Mouse (Mus musculus) hindbrain, embryonic 10.5 days (tissue): ENCODE results near the gene Skp1a. TPM values are rescaled to one million over a fixed set of nuclear protein-coding genes. Genes with fewer than 3 reads are reported as not detected.

ENCODE experiments used
- DNase-seq: peaks from one replicate; pipeline ENCODE4 v3.0.0-alpha.2; 2017; ENCODE audit warnings: low spot score
- H3K27ac ChIP-seq: fragments of 300-500 bp; sonication (generic); 2 replicates; pipeline ENCODE4 v1.5.1; 2016; ENCODE audit warnings: mild to moderate bottlenecking, moderate library complexity
- H3K27me3 ChIP-seq: fragments of 300-500 bp; sonication (generic); 2 replicates; pipeline ENCODE4 v1.6.1; 2016; ENCODE audit warnings: mild to moderate bottlenecking; ENCODE audit not compliant: poor library complexity, insufficient read depth, severe bottlenecking
- H3K36me3 ChIP-seq: fragments of 300-500 bp; sonication (generic); 2 replicates; pipeline ENCODE4 v1.6.1; 2016; ENCODE audit warnings: mild to moderate bottlenecking, moderate library complexity
- H3K4me1 ChIP-seq: fragments of 300-500 bp; sonication (generic); replicated peaks from 2 replicates; pipeline ENCODE4 v1.6.1; 2016; ENCODE audit warnings: mild to moderate bottlenecking
- H3K4me3 ChIP-seq: fragments of 300-500 bp; sonication (generic); 2 replicates; pipeline ENCODE4 v1.5.1; 2016; ENCODE audit warnings: mild to moderate bottlenecking, moderate library complexity
- H3K9me3 ChIP-seq: fragments of 300-500 bp; sonication (generic); 2 replicates; pipeline ENCODE4 v1.6.1; 2016; ENCODE audit warnings: mild to moderate bottlenecking, moderate library complexity
- WGBS: fragments of 180-500 bp; shearing (Covaris S2); methylation state at CpG from one replicate; pipeline ENCODE4 v1.1.7; 2016; 5-methylcytosine and 5-hydroxymethylcytosine counted together
- polyA plus RNA-seq: library from polyadenylated mRNA; unstranded; fragments of >200 nt; fragmentation: Nextera tagmentation; extraction: Ambion mirVana; gene quantifications from 2 replicates; pipeline ENCODE4 v1.2.1, GENCODE M21; 2016

Gene Skp1a
- polyA plus RNA-seq, 1 experiment from 2014 or later: 976 TPM

DNA sequence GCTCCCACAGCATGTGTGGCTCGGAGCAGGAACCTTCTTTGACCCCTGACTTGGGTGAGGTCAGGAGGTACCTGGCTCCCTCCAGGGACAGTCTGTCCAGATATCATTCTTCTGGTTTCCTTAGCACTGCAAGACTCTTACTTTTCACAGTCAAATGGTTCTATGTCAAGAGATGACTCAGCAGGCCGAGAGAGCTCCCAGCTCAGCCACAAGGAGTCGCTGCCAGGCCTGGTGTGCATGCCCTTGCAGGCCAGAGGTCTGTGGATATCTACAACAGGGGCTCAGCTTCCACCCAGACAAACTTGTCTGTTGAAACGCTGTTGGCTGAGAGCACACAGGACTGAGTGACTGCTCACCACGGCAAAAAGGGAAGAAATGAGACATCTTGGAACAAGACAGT lies 30.1 kb downstream of the Skp1a start:
- peaks cover 25% of the 10 kb centered on the region for H3K4me1 ChIP-seq
- 57% methylated on average over 5 of the region's 5 CpGs for WGBS
- H3K4me3 ChIP-seq: no peak overlapping the region
- DNase-seq: peak; percentile 48
- no peaks in the 10 kb centered on the region for H3K27me3 ChIP-seq
- H3K9me3 ChIP-seq: no peaks in the 10 kb centered on the region
- H3K27ac ChIP-seq: no peak overlapping the region
- H3K36me3 ChIP-seq: peaks cover 29% of the 10 kb centered on the region

DNA sequence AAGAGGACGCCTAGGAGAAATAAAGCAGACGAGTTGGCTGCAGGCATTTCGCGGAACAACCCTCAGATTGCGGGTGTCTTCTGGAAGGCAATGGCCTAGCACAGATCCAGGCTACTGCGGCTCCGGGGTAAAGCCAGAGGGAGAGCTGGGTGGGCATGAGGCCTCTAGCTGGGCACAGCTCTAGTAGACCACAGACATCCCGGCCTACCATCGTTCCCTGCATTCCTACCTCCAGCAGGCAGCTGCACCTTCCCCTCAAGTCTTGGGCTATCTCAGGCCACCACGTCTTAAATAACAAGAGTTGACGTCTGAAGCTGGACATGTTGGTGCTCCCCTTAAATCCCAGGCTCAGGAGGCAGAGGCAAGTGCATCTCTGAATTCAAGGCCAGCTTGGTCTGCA lies 30.5 kb downstream of the Skp1a start:
- peaks cover 25% of the 10 kb centered on the region for H3K36me3 ChIP-seq
- WGBS: 91% methylated on average over 11 of the region's 11 CpGs
- H3K9me3 ChIP-seq: no peaks in the 10 kb centered on the region
- H3K27ac ChIP-seq: no peak overlapping the region
- H3K4me3 ChIP-seq: no peak overlapping the region
- H3K4me1 ChIP-seq: peaks cover 25% of the 10 kb centered on the region
- H3K27me3 ChIP-seq: no peaks in the 10 kb centered on the region
- DNase-seq: no peak

DNA sequence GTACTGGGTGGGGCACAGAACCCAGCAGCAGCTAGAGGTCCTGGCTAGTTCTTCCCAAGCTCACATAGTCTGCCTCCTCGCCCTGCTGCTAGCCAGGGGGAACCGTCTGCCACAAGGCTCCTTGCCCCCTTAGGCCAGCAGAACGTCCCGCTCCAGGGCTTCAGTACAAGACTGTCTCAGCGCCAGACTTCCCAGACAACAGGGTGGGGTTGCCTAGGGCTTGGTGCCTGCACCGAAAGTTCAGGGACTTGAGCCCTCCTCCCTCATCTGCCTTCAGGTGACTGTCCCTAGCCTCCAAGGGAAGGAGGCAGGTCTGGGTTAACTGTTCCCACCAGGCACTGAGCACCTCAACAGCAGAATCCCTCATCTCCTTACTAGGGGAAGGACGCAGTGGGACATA lies 33.1 kb downstream of the Skp1a start:
- Histone ChIP-seq H3K27me3 (no peaks in the 10 kb centered on the region), H3K36me3 (peaks cover 7% of the 10 kb centered on the region; the same call in 1 of the 2 replicates), H3K4me1 (peaks cover 36% of the 10 kb centered on the region), H3K9me3 (no peaks in the 10 kb centered on the region), H3K27ac (no peak overlapping the region), H3K4me3 (no peak overlapping the region)
- DNase-seq: no peak
- 86% methylated on average over 7 of the region's 7 CpGs for WGBS

DNA sequence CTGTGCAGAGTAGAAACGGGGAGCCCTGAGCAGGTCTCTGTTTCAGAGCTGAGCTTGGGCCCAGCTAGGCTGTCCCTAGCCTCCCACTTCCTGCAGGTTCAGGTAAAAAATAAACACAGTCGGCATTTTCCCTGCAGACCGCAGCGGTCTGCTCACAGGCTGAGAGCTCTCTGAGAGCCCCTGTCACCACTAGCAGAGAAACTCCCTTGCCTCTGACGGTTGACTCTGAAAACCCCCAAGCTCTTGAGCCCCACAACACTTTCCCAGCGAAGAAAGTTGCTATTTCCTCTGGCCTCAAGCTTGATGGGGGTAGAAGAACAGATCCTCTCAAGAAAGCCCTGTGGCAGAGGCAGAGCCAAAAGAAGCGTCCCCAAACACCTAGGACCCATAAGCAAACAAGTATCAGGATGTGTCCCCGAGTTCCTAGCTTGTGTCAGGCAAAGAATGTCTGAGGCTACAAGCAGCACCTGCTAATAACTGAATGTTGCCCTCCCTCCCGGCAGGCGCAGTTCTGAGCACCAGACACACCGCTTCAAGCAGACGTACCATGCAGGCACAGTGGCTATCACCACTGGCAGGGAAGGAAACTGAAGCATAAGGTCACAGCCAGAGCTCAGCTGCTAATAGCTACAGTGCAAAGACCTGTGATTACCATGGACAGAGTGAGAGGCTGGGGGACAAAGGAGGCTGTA lies 34.0 kb downstream of the Skp1a start:
- WGBS: 77% methylated on average over 12 of the region's 12 CpGs
- H3K9me3 ChIP-seq: no peaks in the 10 kb centered on the region
- H3K27ac ChIP-seq: no peak overlapping the region
- H3K36me3 ChIP-seq: no peaks in the 10 kb centered on the region
- peaks cover 30% of the 10 kb centered on the region for H3K4me1 ChIP-seq
- H3K27me3 ChIP-seq: no peaks in the 10 kb centered on the region
- no peak overlapping the region for H3K4me3 ChIP-seq
- DNase-seq: no peak

DNA sequence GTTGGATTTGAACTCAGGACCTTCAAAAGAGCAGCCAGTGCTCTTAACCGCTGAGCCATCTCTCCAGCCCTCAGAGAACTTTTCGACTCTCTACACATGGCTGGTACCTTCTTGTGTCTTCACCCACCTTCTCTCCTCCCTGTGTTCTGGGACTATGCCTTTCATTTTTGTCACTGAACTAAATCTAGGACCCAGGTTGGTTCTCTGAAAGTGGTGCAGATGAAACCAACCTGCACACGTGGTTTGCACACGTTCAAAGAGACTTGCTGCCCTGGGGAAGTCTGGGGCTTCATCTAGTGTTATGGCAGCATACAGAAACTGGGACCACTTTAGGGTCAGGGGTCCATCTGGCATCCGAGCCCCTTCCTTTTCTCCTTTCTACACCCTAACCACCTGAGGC lies 35.5 kb downstream of the Skp1a start:
- WGBS: 86% methylated on average over 5 of the region's 5 CpGs
- Histone ChIP-seq H3K4me3 (no peak overlapping the region), H3K36me3 (no peaks in the 10 kb centered on the region), H3K27ac (no peak overlapping the region), H3K9me3 (no peaks in the 10 kb centered on the region), H3K27me3 (no peaks in the 10 kb centered on the region), H3K4me1 (peaks cover 28% of the 10 kb centered on the region)
- DNase-seq: no peak

DNA sequence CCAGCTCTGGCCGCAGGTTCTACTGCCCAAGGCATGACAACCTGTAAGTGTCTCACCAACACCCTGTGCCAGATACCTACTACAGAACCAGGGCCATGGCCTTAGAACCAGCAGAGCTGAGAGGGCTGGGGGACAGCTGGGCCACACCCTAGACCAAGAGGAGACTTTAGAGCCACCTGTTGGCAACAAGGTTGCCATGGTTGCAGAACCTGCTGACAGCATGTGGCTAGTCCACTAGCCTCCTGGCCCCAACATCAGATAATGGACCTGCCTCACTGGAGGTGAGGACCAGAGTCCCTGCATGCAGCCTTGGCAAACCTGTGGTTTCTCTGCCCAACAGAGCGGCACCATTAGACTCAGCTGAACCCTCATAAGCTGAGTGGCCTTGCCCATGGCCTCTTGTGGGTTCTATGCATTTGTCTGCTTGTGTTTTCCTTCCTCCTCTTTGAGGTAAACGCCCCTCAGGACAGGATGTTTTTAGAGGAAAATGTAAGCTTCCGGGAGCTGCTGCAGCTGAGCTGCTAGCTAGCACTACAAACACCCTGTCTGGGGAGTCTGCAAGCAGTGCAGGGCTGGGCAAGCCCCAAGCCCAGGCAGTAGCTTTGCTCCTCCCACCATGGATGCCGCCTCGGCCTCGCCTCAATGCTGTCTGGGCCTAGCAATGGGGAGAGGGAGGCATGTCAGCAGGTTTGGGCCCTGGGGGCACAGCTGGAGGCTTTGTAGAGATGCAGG lies 36.5 kb downstream of the Skp1a start:
- Histone ChIP-seq H3K27me3 (no peaks in the 10 kb centered on the region), H3K4me1 (peaks cover 38% of the 10 kb centered on the region), H3K36me3 (no peaks in the 10 kb centered on the region), H3K9me3 (no peaks in the 10 kb centered on the region), H3K27ac (peak overlapping the region; percentile 59), H3K4me3 (no peak overlapping the region)
- DNase-seq: no peak
- 61% methylated on average over 7 of the region's 7 CpGs for WGBS

DNA sequence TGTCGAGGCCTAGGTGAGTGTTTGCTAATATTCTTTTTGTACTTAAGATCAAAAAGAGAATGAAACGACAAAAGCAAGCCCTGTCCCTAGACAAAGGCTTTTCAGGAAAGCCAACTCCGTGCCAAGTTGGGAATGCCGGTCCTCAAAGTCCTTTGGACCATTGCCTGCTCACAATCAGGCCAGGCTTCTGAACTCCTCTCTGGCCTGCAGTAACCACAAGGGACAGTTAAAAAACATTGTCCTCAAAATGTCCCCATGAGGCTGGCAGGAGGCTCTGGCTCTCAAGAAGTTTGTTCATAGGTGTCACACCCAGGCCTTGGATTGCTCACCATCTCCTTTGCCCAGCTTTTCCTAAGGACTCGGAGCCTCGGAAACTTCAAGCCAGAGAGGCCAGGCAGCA lies 38.0 kb downstream of the Skp1a start:
- Histone ChIP-seq H3K36me3 (no peaks in the 10 kb centered on the region), H3K4me3 (no peak overlapping the region), H3K4me1 (peaks cover 41% of the 10 kb centered on the region), H3K9me3 (no peaks in the 10 kb centered on the region), H3K27me3 (no peaks in the 10 kb centered on the region), H3K27ac (no peak overlapping the region)
- DNase-seq: no peak
- 92% methylated on average over 6 of the region's 6 CpGs for WGBS

DNA sequence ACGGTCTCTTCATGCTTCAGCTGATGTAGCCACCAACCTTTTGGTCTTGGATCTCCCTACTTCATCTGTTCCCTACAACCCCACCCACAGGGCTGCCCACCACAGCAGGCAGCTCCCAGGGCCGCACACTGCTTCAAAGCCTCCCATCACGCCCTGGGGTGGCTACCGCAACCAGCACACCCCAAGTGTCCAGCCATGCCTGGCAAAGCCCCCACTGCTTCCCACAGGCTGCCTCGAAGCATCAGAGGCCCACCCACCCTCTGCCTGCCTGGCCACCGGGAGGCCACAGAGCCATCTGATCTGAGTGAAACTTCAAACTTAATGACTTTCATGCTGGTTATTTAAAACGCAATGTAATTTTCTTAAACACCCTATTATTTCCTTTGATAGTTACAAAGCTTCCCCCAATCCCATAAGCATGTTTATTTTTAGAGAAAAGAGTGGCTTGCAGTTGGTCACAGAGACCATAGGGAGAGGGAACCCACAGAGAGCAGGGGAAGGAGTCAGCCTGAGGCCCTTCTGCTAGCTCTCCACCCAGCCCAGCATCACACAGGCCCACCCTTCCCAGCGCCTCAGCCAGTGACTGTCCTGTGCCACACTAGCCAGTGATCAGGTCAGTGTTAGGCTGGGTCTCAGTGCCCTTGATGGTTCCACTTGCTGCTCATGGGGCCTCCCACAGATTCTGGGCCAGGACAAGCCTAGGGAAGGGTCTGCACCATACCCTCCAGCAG lies 40.1 kb downstream of the Skp1a start:
- DNase-seq: no peak
- Histone ChIP-seq H3K4me3 (no peak overlapping the region), H3K9me3 (no peaks in the 10 kb centered on the region), H3K27ac (peak overlapping the region; percentile 23; the same call in 1 of the 2 replicates), H3K4me1 (peaks cover 32% of the 10 kb centered on the region), H3K27me3 (no peaks in the 10 kb centered on the region), H3K36me3 (0 out of 2 replicates have a peak, but pooled peaks cover 4% of the 10 kb centered on the region)
- WGBS: 78% methylated on average over 8 of the region's 8 CpGs

DNA sequence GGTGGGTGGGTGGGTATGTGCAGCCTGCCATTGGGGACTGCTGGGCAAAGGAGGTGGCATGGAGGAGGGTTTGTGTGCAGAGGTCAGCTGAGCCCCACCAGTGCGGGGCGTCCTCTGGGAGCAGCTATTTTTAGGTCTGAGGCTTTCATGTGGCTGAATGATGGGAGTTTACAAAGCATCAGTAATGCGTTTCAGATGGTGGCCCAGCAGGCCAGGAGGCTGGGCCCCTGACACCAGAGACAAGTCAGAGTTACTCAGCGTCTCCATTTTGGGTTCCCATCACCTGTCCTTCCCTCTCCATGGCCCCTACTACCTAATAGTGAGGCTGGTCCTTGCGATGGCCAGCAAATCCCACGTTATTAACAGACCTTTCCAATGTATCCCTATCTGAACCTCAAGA lies 40.8 kb downstream of the Skp1a start:
- Histone ChIP-seq H3K27ac (peak overlapping the region; percentile 23), H3K27me3 (no peaks in the 10 kb centered on the region), H3K36me3 (peaks cover 10% of the 10 kb centered on the region; the same call in 1 of the 2 replicates), H3K4me3 (no peak overlapping the region), H3K9me3 (no peaks in the 10 kb centered on the region), H3K4me1 (peaks cover 32% of the 10 kb centered on the region)
- 67% methylated on average over 6 of the region's 6 CpGs for WGBS
- DNase-seq: no peak

DNA sequence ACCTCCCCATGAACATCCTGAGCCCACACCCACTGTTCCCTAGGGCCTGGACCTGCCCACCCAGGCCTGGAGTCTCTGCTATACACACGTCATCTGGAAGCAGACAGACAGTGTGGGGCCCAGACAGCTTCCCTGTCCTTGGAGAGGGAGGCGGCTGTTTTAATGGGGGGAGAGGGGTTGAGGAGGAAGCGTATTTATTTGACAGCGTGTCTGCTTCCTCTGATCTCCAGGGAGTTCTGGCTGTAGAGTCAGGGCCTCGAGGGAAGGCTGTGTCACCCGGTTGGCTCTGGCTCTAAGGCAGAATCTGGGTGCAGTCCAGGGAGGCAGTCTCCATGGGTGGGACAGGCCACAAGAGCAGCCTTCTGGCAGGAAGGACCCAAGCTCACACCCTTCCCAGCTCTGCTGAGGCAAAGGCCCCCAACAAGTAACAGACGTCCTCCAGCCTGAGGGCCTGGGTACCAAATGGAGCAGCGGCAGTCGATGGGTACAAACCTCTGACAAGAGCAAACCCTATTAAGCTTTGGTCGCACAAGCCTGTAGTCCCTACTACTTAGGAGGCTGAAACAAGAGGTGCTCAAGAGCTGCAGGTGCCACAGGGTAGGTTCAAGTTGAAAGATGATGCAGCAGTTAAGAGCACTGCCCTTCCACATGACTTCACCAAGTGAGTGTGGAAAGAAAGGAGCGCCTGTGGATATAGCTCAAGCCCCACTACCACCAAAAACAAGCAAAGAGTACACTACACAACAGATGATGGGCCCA lies 41.6 kb downstream of the Skp1a start:
- 78% methylated on average over 11 of the region's 11 CpGs for WGBS
- H3K4me3 ChIP-seq: no peak overlapping the region
- peak overlapping the region; percentile 23; the same call in 1 of the 2 replicates for H3K27ac ChIP-seq
- peaks cover 16% of the 10 kb centered on the region; the same call in 1 of the 2 replicates for H3K36me3 ChIP-seq
- H3K9me3 ChIP-seq: no peaks in the 10 kb centered on the region
- DNase-seq: no peak
- no peaks in the 10 kb centered on the region for H3K27me3 ChIP-seq
- peaks cover 25% of the 10 kb centered on the region for H3K4me1 ChIP-seq

DNA sequence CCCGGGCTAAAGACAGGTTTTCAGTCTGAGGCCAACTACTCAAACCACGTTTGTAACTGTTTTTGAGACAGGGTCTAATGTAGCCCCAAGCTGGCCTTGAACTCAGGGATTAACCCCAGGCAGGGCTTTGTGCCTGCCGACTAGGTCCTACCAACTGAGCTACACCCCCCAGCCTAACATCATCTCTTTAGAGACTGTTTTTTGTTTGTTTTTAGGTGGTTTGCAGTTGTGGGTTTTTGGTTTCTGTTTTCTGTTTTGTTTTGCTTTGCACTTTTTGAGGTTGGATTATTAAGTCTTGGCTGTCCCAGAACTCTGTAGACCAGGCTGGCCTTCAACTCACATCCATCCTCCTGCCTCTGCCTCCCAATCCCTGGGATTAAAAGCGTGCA lies 42.1 kb downstream of the Skp1a start:
- WGBS: 82% methylated on average over 4 of the region's 4 CpGs
- Histone ChIP-seq H3K27ac (peak overlapping the region; percentile 23; the same call in 1 of the 2 replicates), H3K4me1 (peaks cover 21% of the 10 kb centered on the region), H3K36me3 (peaks cover 19% of the 10 kb centered on the region; the same call in 1 of the 2 replicates), H3K4me3 (no peak overlapping the region), H3K9me3 (no peaks in the 10 kb centered on the region), H3K27me3 (no peaks in the 10 kb centered on the region)
- DNase-seq: no peak

DNA sequence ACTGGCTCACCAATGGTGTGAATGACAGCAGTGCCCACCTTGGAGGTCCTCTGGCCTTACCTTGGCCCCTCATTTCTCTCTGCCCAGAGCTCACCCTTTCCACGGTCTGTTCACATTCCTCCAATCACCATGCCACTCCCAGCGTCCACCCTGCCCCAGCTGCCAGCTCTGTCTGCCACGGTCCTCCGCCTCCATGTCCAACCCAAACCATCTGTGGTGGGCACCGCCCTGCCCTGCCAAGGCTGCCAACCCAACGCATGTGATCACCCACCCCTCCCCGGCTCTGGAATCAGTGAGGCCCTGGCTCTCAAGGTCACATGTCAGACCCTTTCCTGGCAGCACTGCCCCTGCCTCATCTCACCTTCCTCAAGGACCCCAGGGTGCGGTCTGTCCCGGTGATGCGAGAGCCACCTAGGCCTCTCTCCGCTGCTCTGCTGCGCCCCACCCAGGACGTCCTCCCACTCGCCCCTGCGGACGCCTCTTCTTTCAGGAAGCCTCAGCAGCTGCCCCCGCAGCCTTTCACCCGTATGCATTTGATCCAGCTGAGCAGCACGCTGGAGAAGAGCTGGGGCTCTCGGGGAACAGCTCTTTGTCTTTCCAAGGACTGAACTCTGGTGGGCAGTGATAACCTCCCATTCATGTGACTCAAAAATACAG lies 42.8 kb downstream of the Skp1a start:
- Histone ChIP-seq H3K36me3 (peaks cover 25% of the 10 kb centered on the region), H3K4me3 (no peak overlapping the region), H3K9me3 (no peaks in the 10 kb centered on the region), H3K27ac (peak overlapping the region; percentile 23; the same call in 1 of the 2 replicates), H3K4me1 (peaks cover 21% of the 10 kb centered on the region), H3K27me3 (no peaks in the 10 kb centered on the region)
- no peak for DNase-seq
- 88% methylated on average over 20 of the region's 20 CpGs for WGBS
